Mouse (Mus musculus): ENCODE measurements around the gene Ccdc182. TPM values are rescaled to one million over a fixed set of nuclear protein-coding genes. Genes with fewer than 3 reads are reported as not detected.

The Ccdc182 gene
- polyA plus RNA-seq, 1 experiment = not detected

- DNase-seq (ENCODE audit: low spot score) = no peak
These were observed 33.2 kb downstream of the Ccdc182 start for GRCm38 (mm10) chr11:88327016-88327415.

- DNase-seq (ENCODE audit: low spot score) = no peak
These were observed 35.1 kb downstream of the Ccdc182 start for GRCm38 (mm10) chr11:88328813-88329595.

- DNase-seq (ENCODE audit: low spot score) = no peak
These were observed 36.9 kb downstream of the Ccdc182 start for GRCm38 (mm10) chr11:88330799-88331198.

- DNase-seq (ENCODE audit: low spot score) = no peak
These were observed 37.9 kb downstream of the Ccdc182 start for GRCm38 (mm10) chr11:88331722-88332121.

- no peak for DNase-seq (ENCODE audit: low spot score)
These were observed 38.6 kb downstream of the Ccdc182 start for GRCm38 (mm10) chr11:88332309-88332934.

- no peak for DNase-seq (ENCODE audit: low spot score)
These were observed 41.0 kb downstream of the Ccdc182 start for GRCm38 (mm10) chr11:88334893-88335292.

- no peak for DNase-seq (ENCODE audit: low spot score)
These were observed 44.1 kb downstream of the Ccdc182 start for GRCm38 (mm10) chr11:88337926-88338325.

Other genes with a start within 250 kb of the Ccdc182 start
- 240 and 325 TPM in 2 replicates for gene Srsf1, start 246.7 kb upstream of the Ccdc182 start, polyA plus RNA-seq (2012; rRNA removed)
- 33.6 and 47.4 TPM in 2 replicates for gene Vezf1, start 225.8 kb upstream of the Ccdc182 start, polyA plus RNA-seq (2012; rRNA removed)
- gene Cuedc1, start 196.0 kb upstream of the Ccdc182 start, polyA plus RNA-seq (2012; rRNA removed) = 62.4 and 86.0 TPM in 2 replicates
- gene Mrps23, start 89.7 kb upstream of the Ccdc182 start, polyA plus RNA-seq (2012; rRNA removed) = 77.3 and 83.9 TPM in 2 replicates

Data from urinary bladder, adult 2 months (tissue).